Mouse (Mus musculus) megakaryocyte-erythroid progenitor cell, adult 5-6 weeks (primary cell): ENCODE measurements around the gene Daw1. TPM values are rescaled to one million over a fixed set of nuclear protein-coding genes. Genes with fewer than 3 reads are reported as not detected.

ENCODE experiments used
- ATAC-seq: replicated peaks from 2 replicates; pipeline ENCODE4 v1.8.0; 2016; ENCODE audit warnings: mild to moderate bottlenecking, inconsistent platforms; ENCODE audit not compliant: severe bottlenecking, poor library complexity, low FRiP score, low TSS enrichment
- total RNA-seq, 2 experiments: library from RNA; stranded (forward) in 1 of 2; stranded (reverse) in 1 of 2; fragments of 200-1000, 215-1000 nt in 1 of 2; fragments of >200 nt in 1 of 2; fragmentation: Nextera tagmentation in 1 of 2; gene quantifications; 2 replicates each; pipeline ENCODE4 v1.2.3; 2014 to 2017

The Daw1 gene
- total RNA-seq (2014; fragmentation: Nextera tagmentation), result not detected in 2 replicates
- total RNA-seq (2017), result not detected in 2 replicates

DNA sequence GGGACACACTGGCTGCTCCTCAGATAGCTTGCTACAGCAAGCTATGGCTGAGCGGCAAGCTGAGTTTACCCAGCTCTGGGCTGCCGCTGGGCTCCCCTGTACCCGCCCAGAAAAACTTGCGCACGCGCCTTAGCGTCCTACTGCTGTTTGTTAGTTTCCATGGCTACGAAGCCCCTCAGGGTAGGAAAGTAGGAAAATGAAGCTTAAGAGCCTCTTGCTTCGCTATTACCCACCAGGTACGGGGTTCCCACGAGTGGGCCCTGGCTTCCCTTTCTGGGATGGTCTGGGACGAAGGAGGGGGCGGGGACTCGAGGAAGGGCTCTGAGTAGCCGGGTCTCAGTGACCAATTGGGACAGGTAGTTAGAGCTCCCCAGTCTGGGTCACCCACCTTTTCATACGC is at the start of gene Daw1:
Daw1 (plus strand) TSS at position 150 of the 400 bp plus-strand sequence.
- no peak for ATAC-seq

DNA sequence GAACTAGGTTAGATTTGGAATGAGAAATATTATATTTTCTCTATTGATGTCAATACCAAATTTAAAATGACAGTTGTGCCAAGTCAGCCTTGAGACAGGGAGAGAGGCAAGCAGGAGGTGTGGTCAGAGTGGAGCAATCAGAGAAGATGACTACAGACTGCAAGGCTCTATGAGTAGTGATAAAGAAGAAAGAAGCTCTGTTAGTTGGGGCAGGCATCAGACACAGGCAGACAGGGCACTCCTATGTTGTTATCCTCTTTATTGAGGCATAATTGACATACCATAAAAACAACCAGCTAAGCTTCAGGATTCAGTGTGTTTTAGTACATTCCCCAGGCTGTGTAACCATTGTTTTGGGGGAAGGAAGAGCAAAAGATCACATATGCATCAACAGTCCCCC is 48.6 kb upstream of the Daw1 start:
- no peak for ATAC-seq

DNA sequence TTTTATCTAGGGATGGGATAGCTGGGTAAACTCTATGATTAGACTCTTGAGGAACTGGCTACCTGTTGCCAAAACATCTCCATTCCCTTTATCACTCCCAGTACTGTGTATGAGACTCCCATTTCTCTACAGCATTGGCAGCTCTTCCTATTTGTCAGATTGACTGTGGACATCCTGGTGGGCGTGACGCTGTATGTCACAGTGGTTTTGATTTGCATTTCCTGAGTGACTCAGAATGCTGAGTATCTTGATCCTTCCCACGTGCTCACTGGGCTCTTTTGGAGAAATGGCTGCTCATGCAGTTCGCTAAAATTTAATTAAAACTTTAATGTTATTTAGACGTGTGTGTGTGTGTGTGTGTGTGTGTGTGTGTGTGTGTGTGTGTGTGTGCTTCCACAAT is 47.8 kb upstream of the Daw1 start:
- no peak for ATAC-seq

DNA sequence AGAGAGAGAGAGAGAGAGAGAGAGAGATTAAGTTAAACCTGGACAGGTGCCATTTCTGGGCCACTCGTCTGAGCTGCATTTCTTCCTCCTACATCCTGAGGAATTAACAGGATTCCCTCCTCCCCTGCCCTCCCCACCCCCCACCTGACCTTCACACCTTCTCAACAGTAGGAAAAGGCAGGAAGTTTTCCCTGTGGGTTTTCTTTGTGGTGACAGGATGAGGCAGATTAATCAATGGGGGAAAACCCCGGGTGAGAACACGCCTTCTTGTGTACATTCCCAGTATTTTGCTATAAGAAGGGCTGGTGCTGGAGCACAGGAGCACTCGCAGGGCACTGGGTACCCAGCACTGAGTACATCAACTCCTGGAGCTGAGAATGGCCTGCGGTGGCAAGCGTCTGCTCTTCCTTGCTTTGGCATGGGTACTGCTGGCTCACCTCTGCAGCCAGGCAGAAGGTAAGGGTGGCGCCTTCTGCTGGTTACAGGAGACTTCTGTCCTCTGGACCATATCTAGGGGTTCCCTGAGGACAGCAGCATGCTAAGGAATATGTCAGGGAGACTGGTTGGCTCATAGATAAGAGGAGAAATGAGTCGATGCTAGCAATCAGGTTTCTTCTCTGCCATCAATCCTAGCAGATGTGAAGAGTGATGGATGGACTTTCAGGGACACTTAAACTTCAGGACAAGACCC is 43.0 kb upstream of the Daw1 start, which contains the start of gene Ccl20:
Ccl20 (plus strand) TSS at position 320 of the 691 bp plus-strand sequence.
- no peak for ATAC-seq

DNA sequence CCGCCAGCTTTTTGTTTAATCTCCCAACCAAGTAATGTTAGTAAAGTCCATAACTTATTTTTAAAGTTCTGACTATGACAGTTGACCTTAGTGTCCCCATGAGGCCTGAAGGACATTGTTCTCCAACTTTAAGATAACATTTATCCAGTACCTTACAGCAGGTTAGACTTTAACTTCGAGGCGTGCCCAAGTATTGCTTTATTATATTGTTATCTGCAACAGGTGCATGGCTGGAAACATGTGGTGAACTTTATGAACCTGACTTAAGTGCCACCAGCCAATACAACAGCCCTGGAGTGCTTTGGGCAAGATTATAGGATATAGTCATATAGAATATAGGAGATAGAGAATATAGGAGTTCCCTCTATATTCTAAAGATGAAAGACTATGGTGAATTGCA is 42.3 kb upstream of the Daw1 start:
- no peak for ATAC-seq

DNA sequence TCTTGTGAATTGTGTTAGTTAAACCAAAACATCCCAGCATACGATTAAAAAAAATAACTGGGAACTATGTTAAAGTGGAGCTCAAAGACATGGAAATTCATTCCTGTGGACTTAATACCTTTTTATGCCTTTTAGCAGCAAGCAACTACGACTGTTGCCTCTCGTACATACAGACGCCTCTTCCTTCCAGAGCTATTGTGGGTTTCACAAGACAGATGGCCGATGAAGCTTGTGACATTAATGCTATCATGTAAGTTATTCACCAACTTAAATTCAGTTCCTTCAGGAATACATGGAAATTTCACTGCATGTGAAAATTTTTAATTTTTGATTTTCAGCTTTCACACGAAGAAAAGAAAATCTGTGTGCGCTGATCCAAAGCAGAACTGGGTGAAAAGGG is 41.9 kb upstream of the Daw1 start:
- no peak for ATAC-seq

DNA sequence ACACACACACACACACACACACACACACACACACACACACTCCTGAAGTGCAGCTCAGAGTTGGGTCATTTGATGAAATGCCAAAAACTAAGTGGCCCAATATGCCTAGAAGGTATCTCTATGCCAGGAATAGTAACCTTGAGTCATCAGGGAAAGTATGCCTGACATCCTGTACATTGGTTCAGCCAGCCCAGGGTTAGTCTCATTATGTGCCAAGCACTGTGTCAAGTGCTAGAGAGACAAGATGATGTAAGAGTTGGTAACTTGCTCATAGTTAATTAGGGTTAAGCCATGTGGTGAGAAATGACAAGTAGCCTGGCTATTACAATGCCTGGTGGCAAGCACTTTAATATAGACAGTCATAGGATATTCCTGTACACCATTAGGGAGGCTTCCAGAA is 39.6 kb upstream of the Daw1 start:
- no peak for ATAC-seq

DNA sequence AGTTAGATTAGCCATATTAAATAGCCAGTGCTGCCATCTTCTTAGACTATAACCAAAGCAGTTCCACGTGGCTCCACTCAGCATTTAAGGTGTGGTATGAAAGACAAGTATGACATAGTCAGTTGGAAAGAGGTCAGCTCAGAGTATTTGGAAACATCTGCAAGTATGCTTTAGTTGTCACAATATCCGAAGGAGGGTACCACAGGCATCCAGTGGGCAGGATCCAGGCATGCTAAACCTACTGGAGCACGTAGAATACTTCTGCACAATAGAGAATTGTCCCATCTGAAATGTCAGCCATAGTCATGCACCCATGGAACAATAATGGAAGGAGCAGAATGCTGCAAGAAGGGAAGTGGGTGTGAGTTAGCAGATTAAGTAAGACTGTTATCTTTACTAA is 39.2 kb upstream of the Daw1 start:
- no peak for ATAC-seq

DNA sequence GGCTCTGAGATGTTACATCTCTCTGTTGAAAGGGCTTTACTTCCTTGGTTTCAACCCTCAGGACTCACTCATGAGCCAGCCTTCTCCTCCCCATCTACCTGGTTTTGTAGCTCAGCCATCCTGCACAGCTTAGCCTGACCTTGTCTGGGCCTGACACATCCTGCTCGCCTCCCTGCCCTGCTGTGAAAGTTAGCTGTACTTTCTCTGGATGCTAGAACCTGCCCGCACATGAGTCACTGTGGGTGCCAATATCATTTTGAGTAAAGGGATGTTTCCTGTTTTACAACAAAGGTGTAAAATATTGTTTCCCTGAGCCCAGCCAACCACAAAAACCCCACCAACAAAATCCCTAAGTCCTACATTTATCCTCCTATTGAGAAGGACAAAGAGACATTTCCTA is 36.4 kb upstream of the Daw1 start:
- ATAC-seq, result no peak

DNA sequence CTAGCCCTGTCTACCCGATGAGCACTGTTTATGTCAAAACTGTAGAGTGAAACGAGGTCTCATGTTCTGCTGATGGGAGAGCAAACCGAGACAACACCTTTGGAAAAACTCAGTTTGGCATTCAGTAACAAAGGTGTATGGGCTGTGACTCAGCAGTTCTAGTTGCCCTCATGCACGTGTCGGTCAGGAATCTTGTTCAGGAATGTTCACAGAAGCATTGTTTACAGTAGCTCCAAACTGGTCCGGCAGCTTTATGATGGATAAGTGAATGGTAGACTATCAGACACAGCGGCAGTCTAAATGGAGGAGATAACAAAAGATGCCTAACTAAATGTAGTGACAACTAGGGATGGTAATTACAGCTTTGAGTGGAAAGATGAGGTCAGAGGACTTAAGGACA is 23.7 kb upstream of the Daw1 start:
- ATAC-seq, result no peak

DNA sequence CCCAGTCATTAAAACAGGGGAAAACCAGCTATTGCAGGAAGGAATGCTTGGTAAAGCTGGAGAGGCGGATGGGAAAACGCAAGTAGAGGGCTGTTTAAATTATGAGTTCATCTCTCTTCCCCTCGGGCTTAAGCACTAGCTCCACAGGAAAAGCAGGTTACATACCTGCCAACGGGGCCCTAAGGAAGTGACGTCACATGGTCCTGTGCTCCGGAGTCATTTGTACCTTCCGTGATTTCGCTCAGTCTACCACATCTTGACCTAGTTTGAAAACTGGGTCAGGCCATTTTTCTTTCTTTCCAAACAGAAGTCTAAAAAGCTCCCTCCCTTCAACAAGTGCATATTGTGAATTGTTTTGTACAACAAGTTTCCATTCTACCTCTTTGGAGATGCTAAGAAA is 21.7 kb upstream of the Daw1 start:
- ATAC-seq, result no peak

DNA sequence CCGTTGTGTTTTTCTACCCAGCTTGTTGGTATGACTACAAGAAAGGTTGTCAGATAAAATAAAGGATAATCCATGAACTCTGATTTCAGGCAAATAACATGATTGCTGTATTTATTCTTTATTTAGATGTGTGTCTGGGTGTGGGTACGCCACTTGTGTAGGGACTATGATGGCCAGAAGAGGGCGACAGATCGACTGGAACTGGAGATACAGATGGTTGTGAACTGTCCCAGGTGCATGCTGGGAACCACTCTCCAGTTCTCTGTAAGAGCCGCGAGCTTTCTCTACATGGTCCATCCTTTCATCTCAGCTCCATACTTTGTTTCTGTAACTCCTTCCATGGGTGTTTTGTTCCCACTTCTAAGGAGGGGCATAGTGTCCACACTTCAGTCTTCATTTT is 20.8 kb upstream of the Daw1 start:
- no peak for ATAC-seq

DNA sequence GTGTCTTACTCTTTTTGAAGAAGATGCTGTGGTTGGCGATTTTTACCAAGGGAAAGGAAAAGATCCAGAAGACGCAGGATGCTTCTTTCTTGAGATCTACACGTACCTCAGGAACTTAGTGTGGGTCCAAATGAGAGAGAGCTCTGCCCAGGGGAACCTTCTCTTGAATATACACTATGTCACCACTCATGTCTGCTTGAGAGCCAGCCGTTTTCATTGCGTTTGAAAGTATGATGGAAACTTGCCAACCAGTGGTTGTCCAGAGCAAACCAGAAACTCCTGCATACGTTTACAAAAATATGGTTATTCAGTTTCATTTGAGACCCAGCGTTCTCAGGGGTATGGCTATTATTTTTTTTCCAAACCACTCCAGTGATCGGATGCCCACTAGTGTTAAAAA is 18.0 kb upstream of the Daw1 start:
- ATAC-seq, result no peak

DNA sequence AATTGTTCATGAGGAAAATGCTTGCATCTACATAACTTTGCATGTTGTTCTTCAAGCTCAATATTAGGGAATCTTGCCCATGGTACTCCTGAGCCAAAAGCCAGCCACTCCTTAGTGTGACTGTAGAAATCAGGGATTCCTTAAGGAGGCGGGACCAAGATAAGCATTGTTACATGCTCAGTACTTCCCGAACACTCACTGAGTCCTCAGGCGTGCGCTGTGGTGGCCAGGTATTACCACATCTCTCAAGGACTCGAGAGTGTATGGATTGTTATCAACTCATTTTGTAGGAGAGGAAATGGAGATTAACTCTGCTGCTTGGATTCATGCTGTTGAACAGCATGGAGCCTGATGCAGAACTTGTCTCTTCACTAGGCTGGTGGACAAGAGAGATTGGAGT is 17.5 kb upstream of the Daw1 start:
- ATAC-seq, result no peak

DNA sequence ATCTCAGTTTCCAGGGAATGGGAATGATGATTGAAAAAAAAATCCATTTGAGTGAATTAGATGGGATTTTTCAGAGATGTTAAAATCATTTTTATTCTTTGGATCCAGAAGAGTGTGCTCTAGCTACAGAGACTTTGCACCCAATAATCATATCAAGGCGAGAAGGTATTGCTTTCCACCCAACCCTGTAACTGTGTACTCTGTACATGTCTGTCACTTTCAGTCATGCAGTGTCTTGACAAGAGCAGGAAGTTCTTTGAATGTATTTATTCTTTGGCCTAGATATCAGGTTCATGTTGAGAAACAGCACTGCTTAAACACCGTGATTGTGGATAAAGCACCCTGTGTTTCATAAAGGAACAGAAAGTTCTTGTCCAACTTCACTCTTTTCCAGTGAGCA is 13.0 kb upstream of the Daw1 start:
- no peak for ATAC-seq

DNA sequence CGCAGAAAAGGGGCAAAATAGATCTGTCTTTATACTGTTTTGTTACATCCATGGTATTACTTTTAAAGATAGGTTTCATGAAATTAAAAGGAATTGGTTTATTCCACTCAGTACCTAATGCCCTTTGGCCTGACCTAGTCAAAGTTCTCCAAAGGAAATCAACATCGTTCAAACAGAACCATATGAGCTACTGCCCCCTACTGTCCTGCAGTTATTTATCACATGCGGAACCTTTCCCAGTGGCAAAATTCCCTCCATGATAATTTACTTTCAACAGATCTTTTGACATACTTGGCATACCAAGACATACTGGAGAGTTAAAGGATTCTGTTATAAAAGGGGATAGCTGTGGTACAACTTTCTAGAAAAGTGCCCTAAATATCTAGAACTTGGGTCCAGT is 9.3 kb upstream of the Daw1 start:
- ATAC-seq, result no peak

DNA sequence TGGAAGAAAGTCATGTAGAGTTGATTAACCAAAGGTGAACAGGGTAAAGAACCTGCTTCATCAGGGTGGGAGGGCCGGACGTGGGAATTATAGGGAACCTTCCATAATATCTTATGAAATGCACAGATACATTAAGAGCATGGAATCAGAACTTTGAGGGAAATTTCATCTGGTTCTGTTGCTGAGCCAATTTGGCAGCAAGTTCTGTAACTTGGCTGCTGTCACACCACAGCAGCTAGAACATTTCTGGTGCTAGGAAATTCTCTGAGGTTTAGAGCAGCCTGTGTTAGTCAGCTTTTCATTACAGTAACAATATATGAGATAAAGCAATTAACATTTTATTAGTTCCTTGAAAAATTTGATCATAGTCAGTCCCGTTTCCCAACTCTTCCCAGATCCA is 6.6 kb upstream of the Daw1 start:
- no peak for ATAC-seq

DNA sequence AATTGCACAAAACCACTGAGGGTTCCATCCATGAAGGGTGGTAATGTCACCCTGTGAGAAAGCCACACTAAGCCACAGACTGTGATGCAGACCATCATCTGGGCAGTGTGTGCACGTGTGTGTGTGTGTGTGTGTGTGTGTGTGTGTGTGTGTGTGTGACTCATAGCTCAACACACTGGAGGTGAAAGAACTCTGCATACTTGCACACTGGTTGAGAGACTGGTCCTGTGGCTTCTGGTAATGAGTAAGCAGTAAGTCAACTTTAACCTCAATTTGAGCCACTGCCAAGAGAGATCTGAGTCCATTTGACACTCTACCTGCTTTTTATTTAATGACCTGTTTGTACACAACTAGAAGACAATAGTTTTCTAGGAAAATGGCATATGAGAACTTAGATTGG is 2.7 kb upstream of the Daw1 start:
- ATAC-seq, result no peak

DNA sequence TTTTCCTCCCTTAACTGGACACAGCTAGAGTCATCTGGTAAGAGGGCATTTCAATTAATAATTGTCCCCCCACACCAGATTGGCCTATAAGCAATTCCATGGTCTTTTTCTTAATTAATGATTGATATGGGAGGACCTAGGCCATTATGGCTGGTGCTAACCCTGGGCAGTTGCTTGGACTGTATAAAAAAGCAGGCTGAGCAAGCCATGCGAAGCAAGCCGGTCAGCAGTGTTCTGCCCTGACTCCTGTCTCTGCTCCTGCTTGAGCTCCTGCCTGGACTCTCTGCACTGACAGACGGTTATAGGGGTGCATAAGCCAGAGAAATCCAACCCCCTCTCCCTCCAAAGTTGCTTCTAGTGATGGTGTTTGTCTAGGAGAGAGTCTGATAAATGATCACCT is 2.1 kb downstream of the Daw1 start:
- no peak for ATAC-seq

DNA sequence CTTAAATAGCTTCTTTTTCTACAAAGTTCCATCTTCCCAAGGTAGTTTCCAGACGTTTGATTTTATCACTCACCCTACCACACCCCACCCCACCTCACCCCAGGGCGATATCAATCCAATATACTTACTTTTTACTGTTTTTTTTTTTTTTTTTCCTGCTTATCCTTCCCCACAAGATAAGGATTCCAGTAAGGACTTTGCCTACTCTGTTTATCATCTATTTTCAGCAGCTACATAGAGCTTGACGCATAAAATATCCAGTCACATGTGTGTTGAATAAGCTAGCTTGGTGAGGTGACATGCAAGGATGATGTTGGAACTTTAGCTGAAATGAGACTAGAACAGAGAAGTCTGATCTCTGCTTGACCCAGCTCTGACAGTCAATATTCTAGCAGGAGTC is 4.5 kb downstream of the Daw1 start:
- no peak for ATAC-seq

DNA sequence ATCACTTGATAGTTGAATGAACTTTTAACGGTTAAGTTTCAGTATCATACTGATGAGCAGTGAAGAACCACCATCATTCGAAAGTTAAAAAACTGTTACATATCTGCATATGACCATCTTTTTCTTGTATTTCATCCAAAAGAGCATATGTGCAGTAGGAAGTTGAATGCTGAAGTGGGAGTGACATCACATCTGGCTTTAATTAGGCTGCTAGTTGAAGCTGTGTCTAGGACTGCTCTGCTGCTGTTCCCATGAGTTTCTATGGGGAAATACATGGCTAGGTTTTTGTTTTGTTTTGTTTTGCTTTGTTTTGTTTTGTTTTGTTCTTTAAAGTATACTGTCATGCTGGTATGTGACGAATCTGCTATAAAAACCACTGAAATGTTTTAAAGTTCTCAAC is 9.6 kb downstream of the Daw1 start:
- no peak for ATAC-seq

DNA sequence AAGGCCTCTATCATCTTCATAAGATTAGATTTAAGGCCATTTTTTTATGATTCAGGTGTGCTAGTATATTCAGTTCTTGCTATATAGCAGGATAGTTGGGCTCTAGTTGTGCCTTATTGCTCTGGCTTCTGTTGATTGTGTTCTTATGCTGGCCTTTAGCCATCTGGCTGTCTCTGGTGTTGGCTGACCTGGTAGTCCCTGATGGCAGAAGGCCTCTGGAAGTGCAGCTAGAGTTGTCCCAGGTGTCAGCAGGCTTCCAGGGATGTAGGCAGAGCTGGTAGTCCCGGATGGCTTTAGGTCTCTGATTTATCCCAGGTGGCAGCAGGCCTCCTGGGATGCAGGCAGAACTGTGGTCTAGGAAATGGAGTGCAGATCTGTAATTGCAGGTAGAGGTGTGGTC is 16.4 kb downstream of the Daw1 start:
- ATAC-seq, result no peak
